13 mouse cellular contexts compared by ENCODE assay signal in the genomic region with DNA sequence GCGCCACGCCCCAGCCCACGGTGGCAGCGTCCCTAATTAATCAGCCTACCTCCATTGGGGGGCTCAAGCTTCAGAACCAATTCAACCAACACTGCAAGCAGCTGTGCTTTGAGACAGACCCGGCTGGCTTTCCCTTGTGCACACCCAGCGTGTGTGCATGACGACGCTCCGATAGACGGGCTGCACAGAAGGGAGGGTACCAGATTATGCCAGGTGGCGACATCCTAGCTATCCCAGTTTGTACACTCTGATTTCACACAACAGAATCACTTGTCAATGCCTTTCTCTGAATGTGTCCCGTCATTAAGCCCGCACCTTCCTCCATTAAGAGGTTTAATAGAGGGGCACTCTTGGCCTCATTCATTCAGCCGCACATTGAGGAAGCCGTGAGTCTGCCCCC.
"Had no signal": no experiment of that assay in that cellular context is flagged by ENCODE, and none has a peak within 500 bp of the region (broad histone marks: within the 10 kb centered on the region; RNA-seq: fewer than 3 reads in every experiment).

No protein-coding gene starts in this region.

- H3K27me3 ChIP-seq: stomach, embryonic 15.5 days had no signal

- DNase-seq: kidney, adult 9 months; kidney, postnatal 36 days; layer of hippocampus, adult 9-11 months; layer of hippocampus, postnatal 36 days; lung, adult 18-20 months; thymus, adult 2 months; thymus, postnatal 4 days had no signal

- H3K9ac ChIP-seq: limb, embryonic 13.5 days; liver, embryonic 14.5 days; midbrain, embryonic 12.5 days; stomach, embryonic 15.5 days had no signal

- H3K36me3 ChIP-seq: limb, embryonic 13.5 days; midbrain, embryonic 12.5 days; stomach, embryonic 15.5 days had no signal

- H3K4me3 ChIP-seq: limb, embryonic 13.5 days; midbrain, embryonic 12.5 days; myocyte; stomach, embryonic 15.5 days had no signal

- H3K4me2 ChIP-seq: limb, embryonic 13.5 days; midbrain, embryonic 12.5 days; stomach, embryonic 15.5 days had no signal

- H3K27ac ChIP-seq: kidney, postnatal 0 days; limb, embryonic 13.5 days; liver, embryonic 14.5 days; midbrain, embryonic 12.5 days; stomach, embryonic 15.5 days had no signal

- H3K4me1 ChIP-seq: limb, embryonic 13.5 days; stomach, embryonic 15.5 days had no signal

- H3K9me3 ChIP-seq: limb, embryonic 13.5 days; midbrain, embryonic 12.5 days; stomach, embryonic 15.5 days had no signal
